Mouse (Mus musculus): Measurements from ENCODE around the gene Shf. TPM values are rescaled to one million over a fixed set of nuclear protein-coding genes. Genes with fewer than 3 reads are reported as not detected.

The Shf gene
- polyA plus RNA-seq, 1 experiment from 2014 or later: 4.3 TPM

DNA sequence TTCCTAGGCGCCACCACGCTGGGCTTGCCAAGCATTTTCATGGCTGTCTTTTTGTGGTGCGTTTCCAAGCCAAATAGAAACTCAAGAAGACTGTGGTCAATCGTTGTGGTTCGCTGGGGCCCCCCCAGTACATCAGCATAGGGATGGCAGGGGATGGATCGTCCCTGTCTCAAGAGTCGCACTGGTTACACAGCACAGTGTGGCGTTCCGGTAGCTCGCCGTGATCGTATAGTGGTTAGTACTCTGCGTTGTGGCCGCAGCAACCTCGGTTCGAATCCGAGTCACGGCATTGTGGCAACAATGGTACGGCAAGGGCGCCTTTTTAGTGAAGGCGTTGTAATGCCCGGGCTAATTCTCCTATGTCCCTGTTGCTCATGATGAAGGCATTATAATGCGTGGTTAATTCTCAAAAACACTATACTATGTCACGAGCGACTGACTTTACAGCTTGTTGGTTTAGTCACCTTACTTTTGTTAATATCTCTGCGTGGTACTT lies 8.8 kb upstream of the Shf start:
- Histone ChIP-seq H3K4me2 (peak overlapping the region; percentile 46), H3K9me3 (no peaks in the 10 kb centered on the region), H3K27me3 (peaks cover 6% of the 10 kb centered on the region; the same call in 1 of the 2 replicates), H3K4me1 (peaks cover 8% of the 10 kb centered on the region; the same call in 1 of the 2 replicates), H3K9ac (peak overlapping the region; percentile 50), H3K4me3 (peak overlapping the region; percentile 64), H3K27ac (peak overlapping the region; percentile 91), H3K36me3 (no peaks in the 10 kb centered on the region)
- ATAC-seq (ENCODE audit: insufficient number of reproducible peaks, low FRiP score, low TSS enrichment, low read depth): peak; percentile 79
- under 1% methylated on average over 26 of the region's 26 CpGs for WGBS

DNA sequence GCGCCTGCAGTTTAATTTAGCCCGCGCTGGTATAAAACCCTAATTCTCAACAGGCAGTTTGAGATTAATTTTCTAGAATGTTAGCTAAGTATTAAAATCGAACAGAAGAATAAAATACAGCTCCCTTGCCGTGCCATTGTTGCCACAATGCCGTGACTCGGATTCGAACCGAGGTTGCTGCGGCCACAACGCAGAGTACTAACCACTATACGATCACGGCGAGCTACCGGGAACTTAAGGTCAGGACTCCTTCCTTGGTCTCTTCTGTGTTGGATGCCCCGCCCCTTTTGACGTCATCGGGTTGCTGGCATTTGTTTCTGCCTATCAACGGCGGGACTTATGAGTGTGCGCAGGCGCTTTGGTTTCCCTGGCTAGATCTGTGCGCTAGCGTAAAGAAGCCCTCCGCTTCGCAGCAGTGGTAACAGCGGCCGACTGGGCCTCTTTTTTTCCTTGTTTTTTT lies 8.3 kb upstream of the Shf start:
- peak; percentile 87 for ATAC-seq (ENCODE audit: insufficient number of reproducible peaks, low FRiP score, low TSS enrichment, low read depth)
- Histone ChIP-seq H3K9me3 (no peaks in the 10 kb centered on the region), H3K4me2 (peak overlapping the region; percentile 46), H3K27ac (peak overlapping the region; percentile 91), H3K36me3 (no peaks in the 10 kb centered on the region), H3K4me1 (peaks cover 8% of the 10 kb centered on the region; the same call in 1 of the 2 replicates), H3K9ac (peak overlapping the region; percentile 50; the same call in 1 of the 2 replicates), H3K27me3 (peaks cover 6% of the 10 kb centered on the region; the same call in 1 of the 2 replicates), H3K4me3 (peak overlapping the region; percentile 64)
- WGBS: under 1% methylated on average over 28 of the region's 28 CpGs

DNA sequence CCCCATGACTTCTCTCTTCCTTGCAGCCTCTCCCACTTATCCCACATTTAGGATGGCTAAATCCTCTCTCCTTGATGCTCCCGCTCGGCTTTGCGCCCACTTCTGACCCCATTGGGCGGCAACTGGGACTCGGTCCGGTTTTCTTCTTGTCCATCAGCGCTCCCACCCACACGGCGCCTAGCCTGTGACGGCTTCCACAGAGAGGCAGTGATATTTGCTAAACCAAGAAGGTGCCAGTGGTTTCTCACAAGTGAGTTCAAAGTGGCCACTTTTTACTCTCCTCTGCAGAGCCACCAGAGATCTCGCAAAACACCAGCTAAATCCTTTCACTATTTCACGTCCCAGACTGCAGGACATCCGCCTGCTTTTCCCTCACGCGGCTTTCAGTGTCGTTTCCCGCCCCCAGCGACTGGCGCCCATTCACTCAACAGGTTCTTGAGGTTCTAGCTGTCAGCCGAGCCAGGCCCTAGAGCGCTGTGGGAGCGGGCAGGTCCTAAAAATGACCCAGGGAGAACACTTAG lies 7.1 kb upstream of the Shf start:
- WGBS: under 1% methylated on average over 22 of the region's 22 CpGs
- peak overlapping the region; percentile 78 for H3K4me3 ChIP-seq
- peaks cover 8% of the 10 kb centered on the region; the same call in 1 of the 2 replicates for H3K4me1 ChIP-seq
- no peaks in the 10 kb centered on the region for H3K36me3 ChIP-seq
- peak overlapping the region; percentile 87 for H3K4me2 ChIP-seq
- peak overlapping the region; percentile 96 for H3K27ac ChIP-seq
- H3K9me3 ChIP-seq: no peaks in the 10 kb centered on the region
- H3K9ac ChIP-seq: peak overlapping the region; percentile 69
- H3K27me3 ChIP-seq: peaks cover 4% of the 10 kb centered on the region; the same call in 1 of the 2 replicates
- ATAC-seq (ENCODE audit: insufficient number of reproducible peaks, low FRiP score, low TSS enrichment, low read depth): no peak

DNA sequence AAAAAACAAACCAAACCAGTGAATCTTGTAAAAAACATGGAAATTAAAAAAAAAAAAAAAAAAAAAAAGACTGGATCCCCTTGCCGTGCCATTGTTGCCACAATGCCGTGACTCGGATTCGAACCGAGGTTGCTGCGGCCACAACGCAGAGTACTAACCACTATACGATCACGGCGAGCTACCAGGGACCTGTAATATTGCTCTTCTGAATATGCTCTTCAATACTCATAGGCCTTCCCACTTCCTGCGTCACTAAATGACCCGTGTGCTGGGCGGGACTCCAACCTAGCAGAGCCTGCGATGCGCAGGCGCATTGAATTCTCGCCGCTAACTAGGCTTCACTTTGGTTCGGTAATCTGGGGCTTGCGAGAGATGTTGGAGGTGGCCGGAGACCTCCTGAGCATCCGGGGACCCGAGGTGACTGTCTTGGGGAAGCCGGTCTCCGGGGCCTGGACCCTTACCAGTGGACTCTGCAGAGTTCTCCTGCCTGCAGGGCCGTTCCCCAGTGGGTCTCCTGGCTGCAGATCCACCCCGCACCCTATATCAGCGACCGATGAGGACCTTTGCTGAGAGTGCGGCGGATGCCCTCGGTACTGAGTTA lies 6.5 kb upstream of the Shf start:
- Histone ChIP-seq H3K4me2 (peak overlapping the region; percentile 87), H3K9me3 (no peaks in the 10 kb centered on the region), H3K9ac (peak overlapping the region; percentile 69), H3K4me3 (peak overlapping the region; percentile 78), H3K4me1 (peaks cover 6% of the 10 kb centered on the region; the same call in 1 of the 2 replicates), H3K36me3 (no peaks in the 10 kb centered on the region), H3K27me3 (peaks cover 8% of the 10 kb centered on the region; the same call in 1 of the 2 replicates), H3K27ac (peak overlapping the region; percentile 96)
- WGBS: under 1% methylated on average over 32 of the region's 32 CpGs
- peak; percentile 85 for ATAC-seq (ENCODE audit: insufficient number of reproducible peaks, low FRiP score, low TSS enrichment, low read depth)

DNA sequence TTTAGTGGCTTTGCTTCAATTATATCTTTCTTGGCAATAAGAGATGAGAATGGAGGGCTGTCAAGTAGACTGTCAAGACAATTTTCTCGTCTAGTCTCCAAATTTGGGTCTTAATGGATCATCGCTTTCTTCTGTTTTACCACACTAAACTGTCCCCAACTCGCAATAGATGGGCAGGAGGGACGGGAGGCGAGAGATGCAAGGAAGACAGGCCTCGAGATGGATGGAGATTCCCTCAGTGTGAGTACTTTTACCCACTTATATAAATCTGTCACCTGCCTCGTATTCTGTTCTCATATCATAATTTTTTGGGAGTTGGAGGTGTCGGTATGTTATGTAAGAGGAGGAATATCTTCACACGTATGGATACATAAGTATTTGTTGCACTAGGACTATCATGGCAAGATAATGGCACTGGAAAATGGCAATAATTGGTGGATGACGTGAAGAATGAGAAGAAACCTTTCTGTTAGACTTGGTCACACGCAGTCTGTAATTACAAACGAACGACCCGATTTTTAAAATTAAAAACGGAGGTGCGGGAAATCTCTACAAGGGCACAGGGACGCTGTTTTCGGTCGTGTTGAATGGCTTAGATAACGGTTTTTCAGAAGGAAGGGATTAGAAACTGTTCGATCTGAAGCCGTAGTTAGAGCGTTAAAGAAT lies 5.8 kb upstream of the Shf start:
- Histone ChIP-seq H3K4me3 (peak overlapping the region; percentile 78), H3K9me3 (no peaks in the 10 kb centered on the region), H3K9ac (0 out of 2 replicates have a peak overlapping the region, but pooled peaks have one; percentile 26), H3K27ac (0 out of 2 replicates have a peak overlapping the region, but pooled peaks have one; percentile 27), H3K27me3 (peaks cover 5% of the 10 kb centered on the region; the same call in 1 of the 2 replicates), H3K4me1 (peaks cover 6% of the 10 kb centered on the region; the same call in 1 of the 2 replicates), H3K36me3 (no peaks in the 10 kb centered on the region), H3K4me2 (peak overlapping the region; percentile 49)
- no peak for ATAC-seq (ENCODE audit: insufficient number of reproducible peaks, low FRiP score, low TSS enrichment, low read depth)
- 20% methylated on average over 23 of the region's 23 CpGs for WGBS

DNA sequence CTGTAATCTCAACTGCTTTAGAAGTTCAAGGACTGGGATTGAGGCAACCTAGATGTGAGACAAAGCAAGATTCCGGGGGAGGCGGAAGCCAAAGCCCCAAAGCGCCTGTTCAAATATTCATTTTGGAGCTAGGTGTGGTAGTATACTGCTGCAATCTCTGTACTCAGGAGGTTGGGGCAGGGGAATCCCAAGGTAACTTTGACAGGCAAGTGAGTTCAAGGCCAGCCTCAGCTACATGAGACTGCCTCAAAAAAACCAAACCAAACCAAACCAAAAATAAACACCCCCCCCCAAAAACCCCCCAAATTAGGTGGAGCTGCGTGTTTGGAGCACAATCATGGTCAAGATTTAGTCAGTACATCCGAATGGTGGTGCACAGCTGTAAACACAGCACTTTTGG lies 5.0 kb upstream of the Shf start:
- Histone ChIP-seq H3K9ac (no peak overlapping the region), H3K4me2 (no peak overlapping the region), H3K4me3 (no peak overlapping the region), H3K36me3 (no peaks in the 10 kb centered on the region), H3K9me3 (no peaks in the 10 kb centered on the region), H3K27me3 (0 out of 2 replicates have a peak, but pooled peaks cover 4% of the 10 kb centered on the region), H3K4me1 (peaks cover 11% of the 10 kb centered on the region), H3K27ac (no peak overlapping the region)
- WGBS: 76% methylated on average over 5 of the region's 5 CpGs
- ATAC-seq (ENCODE audit: insufficient number of reproducible peaks, low FRiP score, low TSS enrichment, low read depth): no peak

DNA sequence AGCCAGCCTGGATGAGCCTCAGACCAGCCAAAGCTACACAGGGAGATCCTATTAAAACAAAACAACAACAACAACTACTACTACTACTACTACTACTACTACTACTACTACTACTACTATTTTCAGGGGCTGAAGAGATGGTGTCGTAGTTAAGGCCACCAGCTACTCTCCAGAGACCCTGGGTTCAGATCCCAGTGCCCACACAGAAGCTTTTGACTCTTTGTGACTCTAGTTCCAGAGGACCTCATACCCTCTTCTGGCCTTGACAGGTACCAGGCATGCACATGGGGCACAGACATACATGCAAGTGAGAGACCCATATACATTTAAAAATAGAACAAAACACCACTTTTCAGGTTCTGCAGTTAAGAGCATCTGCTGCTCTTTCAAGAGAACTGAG lies 3.6 kb upstream of the Shf start:
- WGBS: 79% methylated on average over 1 of the region's 1 CpGs
- Histone ChIP-seq H3K4me1 (peaks cover 14% of the 10 kb centered on the region), H3K27me3 (0 out of 2 replicates have a peak, but pooled peaks cover 4% of the 10 kb centered on the region), H3K9ac (no peak overlapping the region), H3K9me3 (no peaks in the 10 kb centered on the region), H3K36me3 (no peaks in the 10 kb centered on the region), H3K4me2 (no peak overlapping the region), H3K27ac (no peak overlapping the region), H3K4me3 (no peak overlapping the region)
- ATAC-seq (ENCODE audit: insufficient number of reproducible peaks, low FRiP score, low TSS enrichment, low read depth): no peak

DNA sequence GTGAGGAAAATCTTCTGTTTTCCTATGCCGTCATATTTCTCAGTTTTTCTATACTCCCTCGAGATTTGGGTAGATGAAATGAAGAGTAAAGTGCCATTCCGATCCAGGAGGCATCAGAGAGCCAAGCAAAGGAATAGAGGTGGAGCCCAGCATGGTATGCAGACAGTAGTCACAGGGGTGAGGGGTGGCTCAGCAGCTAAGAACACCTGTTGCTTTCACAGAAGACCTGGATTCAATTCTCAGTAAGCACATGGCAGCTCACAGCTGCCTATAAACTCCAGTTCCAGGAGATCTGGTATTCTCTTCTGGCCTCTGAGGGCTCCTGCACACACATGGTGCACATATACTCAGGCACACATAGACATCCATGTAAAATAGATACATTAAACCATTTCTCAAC lies 3.1 kb upstream of the Shf start:
- Histone ChIP-seq H3K27me3 (0 out of 2 replicates have a peak, but pooled peaks cover 4% of the 10 kb centered on the region), H3K9me3 (no peaks in the 10 kb centered on the region), H3K9ac (no peak overlapping the region), H3K27ac (no peak overlapping the region), H3K4me3 (no peak overlapping the region), H3K36me3 (no peaks in the 10 kb centered on the region), H3K4me2 (no peak overlapping the region), H3K4me1 (peaks cover 19% of the 10 kb centered on the region)
- 69% methylated on average over 3 of the region's 3 CpGs for WGBS
- no peak for ATAC-seq (ENCODE audit: insufficient number of reproducible peaks, low FRiP score, low TSS enrichment, low read depth)

DNA sequence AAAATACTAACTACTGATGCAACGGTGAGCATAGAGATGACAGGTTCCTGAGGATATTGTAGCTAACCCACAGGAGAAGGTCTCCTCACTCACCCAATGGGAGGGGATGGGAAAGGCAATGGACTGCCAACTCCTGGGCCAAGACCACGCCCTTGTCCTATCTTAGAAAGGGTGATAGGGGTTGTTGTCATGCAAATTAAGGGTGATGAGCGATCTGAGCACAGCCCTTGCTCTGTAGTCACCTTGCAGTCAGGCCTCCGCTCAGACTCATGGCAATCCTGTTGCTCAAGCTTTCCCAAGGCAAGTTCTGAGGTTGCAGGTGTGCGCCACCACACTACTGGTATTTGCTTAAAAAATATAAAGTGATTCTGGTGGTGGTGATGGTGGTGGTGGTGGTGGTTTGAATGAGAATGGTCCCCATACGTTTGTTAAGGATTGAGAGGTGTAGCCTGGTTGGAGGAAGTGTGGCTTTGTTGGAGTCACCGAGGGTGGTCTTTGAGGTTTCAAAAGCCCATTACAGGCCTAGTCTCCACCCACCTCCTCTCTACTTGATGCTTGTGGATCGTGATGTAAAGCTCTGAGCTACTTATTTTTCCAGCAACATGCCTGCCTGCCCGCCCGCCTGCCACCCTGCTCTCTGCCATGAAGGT lies 1.3 kb upstream of the Shf start:
- Histone ChIP-seq H3K4me1 (peaks cover 30% of the 10 kb centered on the region), H3K4me2 (no peak overlapping the region; the same call in 1 of the 2 replicates), H3K9me3 (no peaks in the 10 kb centered on the region), H3K4me3 (no peak overlapping the region), H3K36me3 (no peaks in the 10 kb centered on the region), H3K27me3 (0 out of 2 replicates have a peak, but pooled peaks cover 4% of the 10 kb centered on the region), H3K9ac (no peak overlapping the region), H3K27ac (no peak overlapping the region)
- ATAC-seq (ENCODE audit: insufficient number of reproducible peaks, low FRiP score, low TSS enrichment, low read depth): no peak
- 43% methylated on average over 10 of the region's 10 CpGs for WGBS

DNA sequence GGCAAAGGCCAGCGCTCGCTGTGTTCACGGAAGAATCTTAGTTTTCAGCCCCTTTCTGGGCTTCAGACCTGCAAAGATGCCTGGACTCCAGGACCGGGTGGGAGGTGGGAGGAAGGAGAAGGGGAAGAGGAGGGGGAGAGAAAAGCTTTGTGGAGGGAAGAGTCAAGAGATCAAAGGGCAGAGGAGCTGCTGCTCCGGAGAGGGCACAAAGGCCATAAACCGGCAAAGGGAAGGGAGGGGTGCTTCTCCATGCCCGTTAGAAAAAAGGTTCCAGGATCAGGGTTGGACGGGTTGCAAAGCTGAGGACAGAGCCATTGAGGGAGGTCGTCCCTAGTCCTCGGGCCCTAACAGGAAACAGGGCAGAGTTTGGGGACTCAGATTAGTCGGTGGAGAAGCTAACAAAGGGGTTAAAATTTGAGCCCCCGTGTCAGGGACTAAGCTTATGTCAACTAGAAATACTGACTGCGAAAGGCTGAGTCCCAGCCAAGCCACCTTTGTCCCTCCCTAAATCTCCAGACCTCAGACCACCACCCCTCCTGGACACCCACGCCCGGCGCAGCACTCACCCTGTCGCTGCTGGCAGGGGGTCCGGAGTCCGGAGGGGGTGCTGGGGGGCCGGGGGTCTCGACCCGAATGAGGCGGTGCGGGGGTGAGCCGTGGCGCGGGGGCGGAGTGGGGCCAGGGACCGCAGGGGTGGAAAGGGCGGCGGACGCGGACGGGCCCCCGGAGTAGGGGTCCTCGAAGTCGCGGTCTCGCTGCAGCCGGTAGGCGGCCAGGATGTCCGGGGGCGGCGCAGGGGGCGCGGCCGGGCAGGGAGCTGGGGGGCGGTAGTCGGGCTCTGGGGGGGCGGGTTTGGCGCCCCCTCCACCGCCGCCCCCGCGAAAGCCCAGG lies 636 bp downstream of the Shf start:
- Histone ChIP-seq H3K27ac (peak overlapping the region; percentile 75), H3K4me1 (peaks cover 30% of the 10 kb centered on the region), H3K4me3 (peak overlapping the region; percentile 84), H3K36me3 (peaks cover 9% of the 10 kb centered on the region), H3K4me2 (peak overlapping the region; percentile 80), H3K27me3 (0 out of 2 replicates have a peak, but pooled peaks cover 4% of the 10 kb centered on the region), H3K9ac (peak overlapping the region; percentile 92), H3K9me3 (no peaks in the 10 kb centered on the region)
- peak; percentile 72 for ATAC-seq (ENCODE audit: insufficient number of reproducible peaks, low FRiP score, low TSS enrichment, low read depth)
- WGBS: under 1% methylated on average over 24 of the region's 55 CpGs

All from limb, embryonic 15.5 days (tissue).